Mouse (Mus musculus) forebrain, embryonic 15.5 days (tissue): ENCODE data around the gene Gabrg2. TPM values are rescaled to one million over a fixed set of nuclear protein-coding genes. Genes with fewer than 3 reads are reported as not detected.

Source experiments
- polyA plus RNA-seq: library from polyadenylated mRNA; unstranded; fragments of >200 nt; fragmentation: Nextera tagmentation; extraction: Ambion mirVana; gene quantifications from 2 replicates; pipeline ENCODE4 v1.2.1, GENCODE M21; 2015

Gene Gabrg2
- polyA plus RNA-seq, 1 experiment from 2014 or later, result 70.9 TPM

Other genes starting within 250 kb of the Gabrg2 start
- 10.1 and 10.2 TPM in 2 replicates for gene Gabra1, start 182.1 kb upstream of the Gabrg2 start, polyA plus RNA-seq